Mouse (Mus musculus) kidney, postnatal 36 days (tissue): ENCODE data around the gene Anapc10.
"Not testable (repeated sequence)": the region's sequence is repeated elsewhere in the genome, so short reads cannot be mapped to it uniquely, and the experiment has no call there.

ENCODE experiments used
- DNase-seq, 2 experiments: peaks; one replicate each; pipeline ENCODE4 v3.0.0; 2021 to 2022; ENCODE audit warnings: mixed read lengths in 2 of 2

The Anapc10 gene

DNA sequence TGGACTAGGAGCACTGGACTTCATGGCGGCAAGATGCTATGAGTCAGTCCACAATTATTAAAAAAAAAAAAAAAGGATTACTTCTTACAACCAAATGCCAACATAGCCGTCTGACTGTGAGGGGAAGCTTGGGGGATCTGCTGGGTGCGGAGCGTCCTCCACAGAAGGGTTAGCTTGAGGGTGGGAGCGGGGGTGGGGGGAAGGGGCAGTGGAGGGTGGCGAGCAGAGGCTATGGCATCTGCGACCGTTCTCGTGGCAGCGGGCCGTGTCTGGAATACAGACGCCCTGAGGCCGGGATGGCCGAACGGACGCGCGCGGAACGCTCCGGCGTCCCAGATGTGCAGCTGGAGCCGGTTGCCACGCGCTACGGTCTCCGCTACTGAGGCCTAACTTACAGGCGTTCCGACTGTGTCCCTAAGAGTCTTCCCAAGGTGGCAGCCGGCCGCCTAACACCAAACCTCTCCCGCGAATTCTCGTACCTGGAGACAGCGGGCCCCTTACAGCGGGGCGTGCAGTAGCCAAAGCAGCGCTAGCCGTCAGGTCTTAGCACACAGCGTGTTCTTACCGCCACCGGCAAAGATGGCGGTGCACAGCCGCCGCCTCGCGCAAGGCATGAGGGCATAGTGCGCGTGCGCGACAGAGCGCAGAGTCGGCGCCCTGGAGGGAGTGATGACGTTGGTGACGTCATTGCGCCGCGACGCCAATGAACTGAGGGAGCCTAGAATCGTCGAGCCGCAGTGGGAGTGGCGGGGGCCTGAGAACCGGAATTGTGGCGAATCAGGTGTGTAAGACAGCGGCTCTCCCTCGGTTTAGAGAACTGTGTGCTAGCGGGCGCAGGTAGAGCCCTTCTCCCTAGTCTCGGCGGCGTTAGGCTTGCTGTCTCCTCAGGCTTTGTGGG, at the start of gene Anapc10, which contains the start of gene Abce1:
TSS of gene Anapc10 (plus strand) at position 757 of the 898 bp plus-strand sequence.
TSS of gene Abce1 (minus strand) at position 677 of the 898 bp plus-strand sequence.
- peak; percentile 98 to 100 for DNase-seq

DNA sequence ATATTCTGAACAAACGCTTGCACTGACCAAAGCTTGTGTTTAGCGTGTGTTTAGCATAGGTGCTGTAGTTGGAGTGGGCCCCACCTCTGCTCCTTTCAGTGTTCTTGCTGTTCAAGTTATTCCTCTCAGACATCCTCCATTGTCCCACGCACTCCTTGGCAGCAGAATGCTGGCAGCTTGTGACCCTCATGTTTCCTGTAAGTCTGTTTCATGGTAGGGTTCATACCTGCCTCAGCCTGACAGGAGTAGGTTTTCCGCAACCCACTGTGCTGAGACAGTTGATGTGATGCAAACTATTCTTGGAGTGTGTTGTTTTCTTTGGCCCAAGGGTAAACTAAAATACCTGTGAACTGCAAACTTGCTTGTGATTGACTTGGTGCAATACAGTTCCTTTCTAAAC, 35.2 kb upstream of the Anapc10 start:
- no peak for DNase-seq

DNA sequence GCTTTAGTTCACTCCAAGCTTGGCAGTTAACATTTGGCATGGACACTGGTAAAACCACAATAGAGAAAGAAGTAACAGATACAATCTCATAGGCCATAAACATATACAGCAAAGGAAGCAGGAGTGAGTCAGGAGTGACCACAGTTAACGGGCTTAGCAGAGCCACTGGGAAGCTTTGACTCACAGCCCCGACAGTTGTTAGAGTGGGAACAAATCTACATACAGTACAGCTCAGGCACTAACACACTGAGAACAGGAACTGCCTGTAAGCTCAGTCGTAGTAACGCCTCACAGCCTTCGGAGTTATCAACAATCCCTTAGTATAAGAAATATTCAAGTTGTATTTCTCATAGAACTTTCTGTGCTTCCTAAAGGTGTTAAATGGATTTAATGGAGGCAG, 32.6 kb upstream of the Anapc10 start:
- DNase-seq: no peak

DNA sequence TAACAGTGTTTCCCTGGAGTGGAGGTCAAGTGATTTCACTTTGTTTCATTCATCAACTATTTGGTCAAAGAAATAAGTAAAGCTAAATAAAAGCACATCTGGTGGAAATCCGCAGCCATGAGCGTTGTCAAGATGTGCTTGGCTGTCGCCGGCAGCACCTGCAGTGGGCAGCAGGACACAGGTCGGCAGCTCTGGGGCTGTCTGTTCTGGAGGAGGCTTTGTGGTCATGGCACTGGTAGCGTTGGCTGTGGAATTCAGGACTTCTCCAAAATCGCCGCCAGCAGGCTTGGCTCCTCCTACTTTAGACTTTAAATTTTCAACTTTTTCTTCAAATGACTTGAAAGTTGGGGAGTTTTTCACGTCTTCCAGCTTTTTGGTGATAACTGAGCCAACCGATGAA, 31.5 kb upstream of the Anapc10 start:
- peak in 1 of 2 experiments; percentile 16 for DNase-seq

DNA sequence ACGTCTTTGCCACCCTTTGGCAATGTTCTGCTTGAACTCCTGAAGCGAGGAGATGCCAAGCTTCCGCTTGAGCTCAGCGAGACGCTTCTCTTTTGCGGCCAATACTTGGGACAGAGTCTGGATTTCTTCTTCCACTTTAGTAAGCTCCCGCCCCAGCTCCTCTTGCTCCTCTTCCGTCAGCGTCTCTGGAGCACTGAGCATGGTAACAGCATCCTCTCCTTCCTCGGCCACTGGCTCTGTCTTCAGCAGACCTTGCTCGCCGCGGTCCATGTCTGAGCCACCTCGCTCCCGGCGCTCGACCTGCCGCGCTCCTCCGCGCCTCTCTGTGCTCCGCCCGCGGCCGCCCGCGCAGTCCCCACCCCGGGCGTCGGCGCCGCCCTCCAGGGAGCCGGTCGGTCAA, 31.1 kb upstream of the Anapc10 start:
- DNase-seq: peak in 1 of 2 experiments; percentile 52

DNA sequence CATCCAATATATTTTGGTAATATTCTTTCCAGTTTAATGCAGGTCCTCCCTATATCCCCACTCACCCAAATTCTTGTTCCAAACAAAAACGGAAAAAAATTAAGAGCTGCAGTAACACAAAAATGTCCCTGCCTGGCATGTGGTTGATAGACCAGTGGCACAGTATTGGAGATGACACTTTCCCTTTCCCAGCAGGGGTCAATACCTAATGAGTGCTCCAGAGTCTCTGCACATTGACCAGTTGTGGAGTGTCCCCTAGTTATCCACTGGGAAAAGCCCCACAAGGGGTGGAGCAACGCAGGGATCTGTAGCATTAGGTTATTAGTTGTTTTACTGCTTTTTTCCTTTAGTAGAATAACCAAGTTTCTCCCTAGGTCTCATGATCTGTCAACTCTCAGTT, 30.7 kb upstream of the Anapc10 start:
- DNase-seq: no peak

DNA sequence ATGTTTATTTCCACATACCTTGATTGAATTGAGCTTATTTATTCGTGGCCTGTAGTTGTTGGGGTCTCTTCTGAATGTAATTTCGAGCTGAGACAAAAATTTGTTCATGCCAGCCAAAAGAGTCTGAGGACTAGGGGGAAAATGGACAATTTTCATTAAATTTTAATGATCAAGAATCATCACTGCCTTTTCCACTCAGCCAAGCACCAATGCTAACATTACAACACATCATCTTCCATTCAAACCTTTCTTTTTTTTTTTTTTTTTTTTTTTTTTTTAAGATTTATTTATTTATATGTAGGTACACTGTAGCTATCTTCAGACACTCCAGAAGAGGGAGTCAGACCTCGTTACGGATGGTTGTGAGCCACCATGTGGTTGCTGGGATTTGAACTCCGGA, 25.7 kb upstream of the Anapc10 start:
- DNase-seq: not testable (repeated sequence)

DNA sequence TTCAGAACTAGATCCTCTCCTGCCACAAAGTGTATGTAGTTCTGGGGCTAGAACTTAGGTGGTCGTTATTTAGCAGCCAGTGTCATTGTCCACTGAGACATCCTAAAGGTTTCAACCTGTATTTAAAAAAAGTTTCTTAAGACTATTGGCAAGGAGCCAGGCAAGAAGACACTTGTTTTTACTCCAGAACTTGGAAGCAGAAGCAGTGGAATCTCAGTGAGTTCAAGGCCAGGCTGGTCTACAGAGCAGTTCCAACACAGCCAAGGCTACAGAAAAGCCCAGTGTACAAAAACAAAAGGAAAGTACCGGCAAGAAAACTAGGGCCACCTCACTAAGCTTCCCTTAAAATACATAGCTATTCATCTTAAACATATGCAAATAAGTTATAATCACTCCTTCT, 19.1 kb upstream of the Anapc10 start:
- no peak for DNase-seq

DNA sequence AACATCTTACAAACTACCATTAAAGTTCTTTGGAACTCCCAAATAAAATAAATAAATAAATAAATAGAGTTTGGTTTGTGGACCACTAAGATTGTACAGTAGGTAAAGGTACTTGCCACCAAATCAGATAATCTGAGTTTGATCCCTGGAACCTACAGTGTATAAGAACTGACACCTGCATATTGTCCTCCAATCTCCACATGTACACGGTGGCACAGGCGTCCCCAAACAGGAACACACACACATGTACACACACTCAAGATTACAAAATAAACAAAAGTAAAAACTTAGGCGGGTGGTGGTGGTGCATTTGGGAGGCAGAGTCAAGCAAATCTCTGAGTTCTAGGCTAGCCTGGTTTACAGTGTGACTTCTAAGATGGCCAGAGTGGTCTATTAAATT, 4.9 kb upstream of the Anapc10 start:
- DNase-seq: no peak

DNA sequence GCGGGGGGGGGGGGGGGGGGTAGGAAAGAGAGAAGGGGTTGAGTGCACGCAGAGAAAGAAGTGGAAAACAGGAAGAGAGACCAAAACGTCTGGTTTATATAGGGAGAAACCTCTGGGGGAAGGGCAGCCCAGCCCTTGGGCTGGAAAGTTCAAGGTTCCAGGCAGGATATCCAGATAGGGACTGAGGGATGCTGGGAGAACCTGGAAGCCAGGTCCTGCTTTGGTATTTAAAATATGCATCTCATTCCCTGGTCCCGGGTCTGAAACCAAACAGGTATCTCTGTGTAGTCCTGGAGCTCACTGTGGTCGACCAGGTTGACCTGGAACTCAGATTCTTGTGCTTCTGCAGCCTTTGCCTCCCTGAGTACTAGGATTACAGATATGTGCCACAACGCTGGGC, 1.1 kb downstream of the Anapc10 start:
- no peak for DNase-seq

DNA sequence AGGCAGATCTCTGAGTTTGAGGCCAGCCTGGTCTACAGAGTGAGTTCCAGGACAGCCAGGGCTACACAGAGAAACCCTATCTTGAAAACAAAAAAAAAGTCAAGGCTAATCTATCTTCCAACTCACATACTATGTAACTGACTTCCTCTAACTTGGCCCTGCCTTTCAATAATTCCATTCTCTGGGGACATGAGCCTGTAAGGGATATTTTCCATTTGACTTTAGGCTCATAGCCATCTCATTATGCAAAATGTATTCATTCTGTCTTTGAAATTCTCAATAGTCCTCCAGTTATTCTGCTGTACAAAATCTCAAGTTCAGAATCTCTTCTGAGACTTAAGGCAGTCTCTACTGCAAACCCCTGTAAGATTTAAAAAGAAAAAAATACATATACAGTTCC, 9.9 kb downstream of the Anapc10 start:
- no peak for DNase-seq

DNA sequence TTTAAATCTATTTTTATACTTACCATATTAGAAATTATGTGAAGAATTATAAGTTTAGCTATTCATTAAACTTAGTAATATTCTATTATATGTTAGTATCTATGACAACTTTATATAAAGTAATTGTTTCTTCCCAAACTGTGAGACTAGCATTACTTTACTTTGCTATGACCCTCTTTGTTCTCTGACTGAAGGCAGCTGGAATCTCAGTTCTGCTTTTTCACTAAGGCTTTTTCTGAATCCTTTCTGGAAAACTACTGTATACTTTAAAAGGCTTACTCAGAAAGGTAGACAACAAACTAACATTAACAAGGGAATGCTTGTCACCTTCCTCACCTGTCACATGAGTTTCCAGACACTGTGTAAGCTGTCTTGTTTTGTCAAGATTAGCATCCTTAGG, 11.7 kb downstream of the Anapc10 start:
- DNase-seq: no peak

DNA sequence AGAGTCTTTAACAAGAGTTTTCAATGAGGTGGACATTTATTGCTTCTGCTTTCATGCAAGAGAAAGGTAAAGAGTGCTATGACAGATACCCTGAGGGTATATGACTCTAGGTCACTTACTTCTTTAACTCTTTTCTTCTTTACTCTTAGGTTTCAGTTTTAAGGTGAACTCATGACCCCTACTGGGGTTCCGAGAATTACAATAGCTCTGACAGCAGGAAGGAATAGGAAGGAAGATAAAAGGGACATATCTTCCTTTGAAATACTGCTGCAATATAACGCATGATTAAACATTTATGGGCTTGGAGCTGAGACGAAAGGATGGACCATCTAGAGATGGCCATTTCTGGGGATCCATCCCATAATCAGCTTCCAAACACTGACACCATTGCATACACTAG, 13.0 kb downstream of the Anapc10 start:
- DNase-seq: no peak

DNA sequence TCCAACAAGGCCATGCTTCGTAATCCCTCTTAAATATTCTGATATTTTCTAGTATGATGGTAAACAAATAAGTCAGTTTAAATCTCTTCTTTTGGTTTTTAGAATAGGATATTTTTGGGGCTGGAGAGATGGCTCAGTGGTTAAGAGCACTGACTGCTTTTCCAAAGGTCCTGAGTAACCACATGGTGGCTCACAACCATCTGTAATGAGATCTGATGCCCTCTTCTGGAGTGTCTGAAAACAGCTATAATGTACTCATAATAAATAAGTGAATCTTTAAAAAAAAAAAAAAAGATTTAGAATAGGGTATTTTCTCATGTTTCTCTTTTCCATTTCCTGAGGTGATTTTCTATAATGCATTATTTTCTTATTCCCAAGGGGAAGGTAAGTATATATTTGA, 16.3 kb downstream of the Anapc10 start:
- no peak for DNase-seq

DNA sequence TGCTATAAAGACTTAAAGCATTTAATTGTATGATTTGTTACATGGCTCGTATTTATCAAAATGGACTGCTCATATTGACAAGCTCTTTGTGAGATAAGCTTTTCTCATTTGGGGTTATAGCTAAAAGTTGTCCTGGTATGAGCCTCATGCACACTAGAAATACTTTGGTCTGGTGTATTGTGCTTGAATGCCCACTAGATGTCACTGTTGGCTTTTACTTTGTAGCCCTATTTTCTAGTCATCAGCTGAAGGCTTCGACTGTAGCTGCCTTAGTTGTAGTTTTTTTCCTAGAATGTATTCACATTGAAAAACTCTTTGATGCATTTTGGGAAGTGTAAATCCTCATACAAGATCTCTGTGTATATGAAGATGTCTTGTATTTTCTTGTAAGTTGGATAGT, 22.7 kb downstream of the Anapc10 start:
- peak; percentile 25 to 43 for DNase-seq

DNA sequence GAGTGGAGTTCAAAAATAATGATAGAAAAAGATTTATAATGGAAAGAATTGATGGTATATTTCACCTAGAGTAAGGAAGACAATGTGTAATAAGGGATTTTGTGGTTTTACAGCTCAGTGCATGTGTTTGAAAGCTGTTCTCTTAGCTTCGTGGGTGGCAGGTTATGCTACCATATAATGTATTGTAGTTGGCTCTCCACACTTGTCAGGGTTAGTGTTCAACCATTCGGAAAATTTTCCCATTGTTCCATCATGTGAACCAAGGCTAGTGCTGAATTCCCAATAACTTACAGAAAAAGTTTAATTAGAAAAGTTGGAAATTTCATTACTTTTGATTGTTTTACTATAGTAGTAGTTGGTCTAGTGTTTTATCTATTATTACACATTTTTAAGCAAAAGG, 36.6 kb downstream of the Anapc10 start:
- DNase-seq: no peak

DNA sequence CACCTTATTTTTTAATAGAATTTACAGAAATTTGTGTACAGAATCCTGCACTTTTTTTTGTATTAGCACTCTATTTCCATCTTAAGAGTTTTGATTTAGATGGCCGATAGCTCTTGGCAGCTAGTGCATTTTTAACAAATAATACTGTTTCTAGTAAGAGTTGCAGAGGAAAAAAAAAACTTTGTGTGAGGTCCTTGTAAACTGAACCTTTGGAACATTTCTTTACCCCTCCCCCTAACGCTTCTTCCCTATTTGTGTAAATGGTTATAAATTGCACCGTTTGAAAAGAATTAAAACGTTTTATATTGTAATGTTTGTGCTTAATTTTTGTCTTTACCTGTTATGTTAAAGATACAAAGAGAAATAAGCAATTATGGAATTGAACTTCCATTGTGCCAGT, 37.0 kb downstream of the Anapc10 start:
- no peak for DNase-seq

DNA sequence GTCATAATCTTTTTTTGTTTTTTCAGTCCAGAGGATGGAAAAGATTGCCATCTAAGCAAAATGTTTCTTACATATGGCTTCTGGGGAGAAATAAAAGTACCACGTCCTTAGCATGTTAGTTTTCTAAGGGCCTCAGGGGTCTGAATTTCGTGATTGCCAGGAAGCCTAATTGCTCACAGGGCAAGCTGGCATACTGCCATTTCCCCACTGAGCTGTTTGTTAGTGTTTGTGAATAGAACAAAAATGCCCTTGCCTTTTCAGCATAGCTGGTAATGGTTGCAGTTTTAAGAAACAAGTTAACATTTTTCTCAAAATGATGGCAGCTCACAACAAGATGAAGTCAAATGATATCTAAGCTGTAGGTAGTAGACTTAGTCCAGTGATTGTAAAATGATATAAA, 38.7 kb downstream of the Anapc10 start:
- peak in 1 of 2 experiments; percentile 20 for DNase-seq

DNA sequence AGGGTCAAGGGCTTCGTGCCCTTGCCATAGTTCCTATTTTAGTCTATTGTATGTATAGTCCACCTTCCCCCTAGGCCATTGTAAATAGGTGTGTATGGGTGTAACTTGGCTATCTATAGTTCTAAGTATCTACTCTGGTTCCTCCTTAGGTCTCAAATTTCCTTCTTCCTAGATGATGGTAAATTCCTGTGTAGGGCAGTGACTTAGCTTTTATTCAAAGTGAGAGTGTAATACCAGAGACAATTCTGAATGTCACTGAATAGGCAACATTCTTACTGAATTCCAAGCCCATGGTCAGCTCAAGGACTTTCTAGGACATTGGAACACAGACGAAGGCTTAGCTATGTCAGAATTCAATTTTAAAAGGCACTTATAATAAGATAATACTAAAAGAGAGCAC, 83.3 kb downstream of the Anapc10 start:
- DNase-seq: not testable (repeated sequence)

DNA sequence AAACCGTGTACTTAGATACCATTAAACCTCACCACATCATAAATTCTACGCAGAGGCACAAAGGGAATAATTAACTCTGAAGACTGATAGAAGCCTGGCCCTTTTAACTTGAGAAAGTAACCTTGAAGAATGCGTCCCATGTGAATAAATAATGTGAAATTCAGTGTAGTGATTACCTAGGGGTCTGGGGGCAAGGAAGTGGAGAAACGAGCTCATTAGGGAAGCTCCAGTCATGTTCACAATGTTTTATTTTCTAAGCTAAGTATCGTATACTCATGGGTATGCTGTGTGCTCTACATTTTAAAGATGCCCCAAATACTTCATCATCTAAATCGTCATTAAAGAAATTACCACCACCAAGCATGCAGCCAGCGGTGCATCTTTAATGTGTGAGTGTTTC, 85.1 kb downstream of the Anapc10 start:
- no peak for DNase-seq

DNA sequence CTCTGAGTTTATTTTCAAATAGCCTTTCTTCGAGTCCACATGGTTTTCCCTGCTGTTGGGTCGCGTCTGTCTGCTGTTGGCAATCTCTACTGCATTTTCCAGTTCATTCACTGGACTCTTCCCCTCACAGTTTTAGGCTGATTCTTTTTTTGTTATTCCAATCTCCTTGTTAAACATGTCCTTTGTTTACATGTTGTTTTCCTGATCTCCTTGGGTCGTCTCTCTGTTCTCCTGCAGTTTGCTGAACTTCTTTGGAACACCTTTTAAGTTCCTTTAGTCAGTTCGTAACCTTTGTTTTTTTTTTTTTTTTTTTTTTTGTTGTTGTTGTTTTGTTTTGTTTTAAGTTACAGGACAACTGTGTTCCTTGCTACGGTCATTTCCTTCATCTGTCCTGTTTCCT, 92.9 kb downstream of the Anapc10 start:
- DNase-seq: no peak

DNA sequence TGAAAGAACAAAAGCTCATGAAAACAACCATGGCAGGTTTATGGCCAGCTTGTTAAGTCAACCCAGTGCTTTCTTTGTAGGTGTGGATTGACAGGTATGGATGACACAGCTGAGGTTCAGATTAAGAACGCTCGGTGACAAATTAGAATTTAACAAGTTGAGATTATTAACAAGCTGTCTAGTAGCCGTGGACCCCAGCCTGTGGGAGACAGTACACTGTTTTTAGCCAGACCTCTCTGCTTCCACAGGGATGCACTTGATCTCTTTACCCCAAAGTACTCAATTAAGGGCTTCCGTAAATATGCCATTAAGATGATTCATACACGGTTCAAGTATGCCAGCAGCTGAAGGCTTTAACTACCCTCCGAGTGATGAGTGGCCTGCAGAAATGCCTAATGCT, 95.4 kb downstream of the Anapc10 start:
- no peak for DNase-seq

DNA sequence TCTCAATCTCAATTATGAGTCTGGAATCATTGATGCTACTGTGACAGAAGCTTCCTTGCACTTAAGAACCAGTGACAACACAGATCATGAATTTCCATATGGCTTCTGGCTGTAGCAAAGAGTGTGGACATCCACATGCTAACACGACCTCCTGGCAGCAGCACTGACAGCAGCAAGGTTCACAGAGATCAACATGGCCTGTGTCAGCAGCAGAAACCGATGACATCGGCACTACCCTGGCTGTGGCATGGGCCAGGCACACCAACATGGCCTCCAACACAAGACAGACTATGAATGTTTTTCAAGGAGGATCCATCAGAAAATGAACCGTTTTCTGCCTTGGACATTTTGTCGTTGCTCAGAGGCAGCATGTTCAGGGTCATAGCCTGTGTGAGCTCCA, 114.9 kb downstream of the Anapc10 start:
- DNase-seq: no peak
